Mouse (Mus musculus) cortical plate, adult 2 months (tissue): ENCODE results near the gene Srsf7. TPM values are rescaled to one million over a fixed set of nuclear protein-coding genes. Genes with fewer than 3 reads are reported as not detected.
"Not testable (repeated sequence)": the region's sequence is repeated elsewhere in the genome, so short reads cannot be mapped to it uniquely, and the experiment has no call there.

Experiments used
- H3K27ac ChIP-seq: fragments of 200-500 bp; 2 replicates; pipeline ENCODE4 v1.5.1; 2012; ENCODE audit warnings: low read length, control low read depth, inconsistent platforms; ENCODE audit not compliant: insufficient read depth
- H3K4me1 ChIP-seq: fragments of 200-500 bp; 2 replicates; pipeline ENCODE4 v1.6.1; 2011; ENCODE audit warnings: low read length; ENCODE audit not compliant: control insufficient read depth, insufficient read depth
- H3K4me3 ChIP-seq: fragments of 200-500 bp; 2 replicates; pipeline ENCODE4 v1.5.1; 2011; ENCODE audit warnings: mild to moderate bottlenecking, low read length, control low read depth; ENCODE audit not compliant: insufficient read depth
- CTCF ChIP-seq: fragments of 200-500 bp; IDR thresholded peaks from 2 replicates; pipeline ENCODE4 v1.5.1; 2011; ENCODE audit warnings: mild to moderate bottlenecking, control low read depth, low read length; ENCODE audit not compliant: insufficient read depth; ENCODE audit errors: extremely low read depth
- POLR2A ChIP-seq: fragments of 200-500 bp; IDR thresholded peaks from 2 replicates; pipeline ENCODE4 v1.6.1; 2011; ENCODE audit warnings: mild to moderate bottlenecking, low read length, control low read depth; ENCODE audit not compliant: insufficient read depth; ENCODE audit errors: extremely low read depth
- polyA plus RNA-seq: library from polyadenylated mRNA; depleted of rRNA; stranded (reverse); fragments of >200 nt; gene quantifications from 2 replicates; pipeline ENCODE4 v1.2.3, GENCODE M21; 2012

The Srsf7 gene
- polyA plus RNA-seq, 1 experiment = 137 TPM

DNA sequence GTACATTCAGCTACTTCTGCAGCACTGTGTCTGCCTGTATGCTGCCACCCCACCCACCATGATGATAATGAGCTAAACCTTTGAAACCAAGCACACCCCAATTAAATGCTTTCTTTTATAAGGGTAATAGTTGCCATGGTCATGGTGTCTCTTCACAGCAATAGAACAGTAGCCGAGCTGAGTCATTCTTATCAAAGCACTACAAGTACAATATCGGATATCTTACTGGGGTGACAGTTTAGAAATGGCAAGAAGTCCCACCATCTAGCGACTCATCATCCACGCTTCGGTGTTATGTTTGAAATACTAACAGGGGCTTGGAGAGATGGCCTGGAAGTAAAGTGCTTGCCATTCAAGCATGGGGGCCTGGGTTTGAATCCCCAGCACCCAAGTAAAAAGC is 26.7 kb upstream of the Srsf7 start:
- H3K4me1 ChIP-seq = peaks cover 4% of the 10 kb centered on the region; the same call in 1 of the 2 replicates
- no peak overlapping the region for H3K27ac ChIP-seq
- no peak for TF ChIP-seq POLR2A
- no peak for TF ChIP-seq CTCF
- H3K4me3 ChIP-seq = no peak overlapping the region

DNA sequence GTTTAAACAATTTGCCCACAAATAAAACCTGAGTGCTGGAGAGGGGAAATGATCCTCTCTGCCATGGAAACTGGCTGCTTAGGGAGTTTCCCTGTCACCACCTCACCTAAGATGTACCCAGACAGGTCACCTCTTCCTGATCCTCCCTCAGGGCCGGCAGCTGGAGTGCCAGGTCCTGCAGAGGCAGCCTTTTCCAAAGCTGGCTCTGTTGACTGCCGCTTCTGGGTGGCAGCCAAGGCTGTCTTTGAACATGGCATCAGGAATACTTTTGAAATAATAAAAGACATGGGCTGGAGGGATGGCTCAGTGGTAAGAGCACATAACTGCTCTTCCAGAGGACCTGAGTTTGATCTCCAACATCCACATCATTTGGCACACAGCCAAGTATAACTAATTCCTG is 22.3 kb upstream of the Srsf7 start:
- H3K27ac ChIP-seq = no peak overlapping the region
- no peak overlapping the region for H3K4me3 ChIP-seq
- TF ChIP-seq POLR2A (no peak), CTCF (no peak)
- peaks cover 2% of the 10 kb centered on the region for H3K4me1 ChIP-seq

DNA sequence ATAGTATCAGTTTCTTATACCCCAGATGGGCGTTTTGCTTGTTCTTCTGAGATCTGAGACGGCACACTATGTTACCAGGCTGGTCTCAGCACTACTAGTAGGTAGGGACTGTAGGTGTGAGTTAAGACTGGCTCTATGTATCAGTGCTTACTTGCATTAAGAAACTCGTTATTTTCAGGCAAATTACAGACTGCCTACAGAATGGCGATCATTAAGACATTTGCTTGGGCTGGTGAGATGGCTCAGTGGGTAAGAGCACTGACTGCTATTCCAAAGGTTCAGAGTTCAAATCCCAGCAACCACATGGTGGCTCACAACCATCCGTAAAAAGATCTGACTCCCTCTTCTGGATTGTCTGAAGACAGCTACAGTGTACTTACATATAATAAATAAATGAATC is 18.0 kb upstream of the Srsf7 start:
- peak overlapping the region; percentile 36; the same call in 1 of the 2 replicates for H3K4me3 ChIP-seq
- not testable (repeated sequence) for H3K27ac ChIP-seq, H3K4me1 ChIP-seq

DNA sequence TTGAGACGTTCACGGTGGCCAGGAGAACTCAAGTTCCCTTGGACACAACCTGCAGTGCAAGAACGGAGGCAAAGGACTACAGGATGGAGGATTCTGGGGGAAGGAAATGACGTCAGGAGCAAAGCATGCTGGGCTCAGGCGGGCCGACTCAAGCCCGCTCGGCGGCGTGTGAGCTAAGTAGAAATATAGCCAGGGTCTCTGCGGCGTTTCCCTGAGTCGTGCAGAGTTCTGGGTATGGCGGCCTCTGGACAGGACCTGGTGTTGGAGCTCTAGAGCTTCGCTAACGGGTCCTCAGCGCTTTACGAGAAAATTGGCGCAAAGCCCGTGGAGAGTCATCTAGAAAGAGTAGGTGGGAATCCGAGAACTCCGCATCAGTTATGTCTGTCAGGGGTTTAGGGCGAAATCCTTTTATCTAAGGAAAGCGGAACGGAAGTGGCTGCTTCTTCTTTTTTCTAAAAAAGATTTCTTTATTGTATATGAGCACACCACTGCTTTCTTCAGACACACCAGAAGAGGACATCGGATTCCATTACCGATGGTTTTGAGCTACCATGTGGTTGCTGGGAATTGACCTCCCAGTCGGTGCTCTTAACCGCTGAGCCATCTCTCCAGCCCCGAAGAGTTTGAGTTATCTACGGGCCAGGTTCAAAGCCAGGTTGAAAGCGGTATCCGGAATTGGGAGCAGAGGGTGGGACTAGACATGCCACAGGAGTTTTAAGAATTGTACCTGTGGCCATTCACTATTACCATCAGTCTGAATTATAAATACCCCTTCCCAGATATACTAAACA is 17.4 kb upstream of the Srsf7 start, which contains the start of gene Gemin6:
Gene Gemin6, plus strand, starts transcription at position 116 of the 791 bp plus-strand sequence.
- TF ChIP-seq POLR2A (peak; percentile 79), CTCF (no peak)

DNA sequence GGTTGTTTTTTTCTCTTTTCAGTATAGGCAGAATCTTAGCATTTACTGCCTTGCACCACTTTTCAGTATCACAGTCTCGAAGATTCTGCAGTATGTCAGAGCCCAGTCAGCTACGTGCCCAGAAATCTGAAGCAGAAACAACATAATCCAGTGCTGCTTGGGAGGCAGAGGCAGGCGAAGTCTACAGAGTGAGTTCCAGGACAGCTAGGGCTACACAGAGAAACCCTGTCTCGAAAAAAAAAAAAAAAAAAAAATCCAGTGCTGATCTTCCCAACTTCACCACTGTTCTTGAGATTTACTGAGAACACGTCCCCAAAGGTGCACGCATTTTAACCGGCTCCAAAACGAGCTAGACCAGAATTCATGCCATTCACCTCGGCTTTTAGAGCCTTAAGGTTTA is 16.7 kb upstream of the Srsf7 start:
- TF ChIP-seq POLR2A (no peak), CTCF (no peak)
- peak overlapping the region; percentile 36 for H3K4me3 ChIP-seq
- no peak overlapping the region for H3K27ac ChIP-seq
- no peaks in the 10 kb centered on the region; the same call in 1 of the 2 replicates for H3K4me1 ChIP-seq

More for the DNA sequence above, 17.4 kb upstream of the Srsf7 start, which contains the start of gene Gemin6:
- H3K4me3 ChIP-seq = peak within 1 kb of the TSS; percentile 36
- H3K27ac ChIP-seq = no peak within 1 kb of the TSS
- H3K4me1 ChIP-seq = no peaks in the 10 kb centered on the region; the same call in 1 of the 2 replicates

DNA sequence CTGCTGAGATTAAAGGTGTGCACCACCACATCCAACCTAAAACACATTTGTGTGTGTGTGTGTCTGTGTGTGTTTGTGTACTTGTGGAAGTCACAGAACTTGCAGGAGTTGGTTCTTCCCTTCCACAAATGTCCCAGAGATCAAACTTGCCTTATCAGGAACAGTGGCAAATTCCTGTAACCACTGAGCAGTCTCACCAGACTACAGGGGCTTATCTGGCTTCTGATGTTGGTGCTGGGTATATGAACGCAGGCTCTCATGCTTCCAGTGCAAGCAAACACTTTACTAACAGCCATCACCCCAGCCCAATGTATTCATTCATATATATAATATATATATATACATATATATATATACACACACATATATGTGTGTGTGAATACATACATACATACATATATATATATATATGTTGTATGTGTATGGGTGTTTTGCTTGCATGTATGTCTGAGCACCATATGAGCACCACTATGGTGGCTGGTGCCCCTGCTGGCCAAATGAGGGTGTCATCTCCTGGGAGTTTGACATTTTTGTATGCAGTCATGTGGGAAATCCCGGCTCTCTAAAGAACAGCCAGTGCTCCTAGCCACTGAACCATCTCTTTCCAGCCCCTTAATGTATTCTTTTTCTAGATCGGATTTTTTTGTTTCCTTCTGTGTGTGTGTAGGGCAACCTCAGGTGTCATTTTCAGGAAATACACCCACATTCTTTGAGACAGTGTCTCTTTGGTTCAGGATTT is 15.0 kb upstream of the Srsf7 start:
- TF ChIP-seq POLR2A = no peak
- TF ChIP-seq CTCF = no peak
- H3K27ac ChIP-seq = no peak overlapping the region
- H3K4me3 ChIP-seq = no peak overlapping the region
- no peaks in the 10 kb centered on the region; the same call in 1 of the 2 replicates for H3K4me1 ChIP-seq

DNA sequence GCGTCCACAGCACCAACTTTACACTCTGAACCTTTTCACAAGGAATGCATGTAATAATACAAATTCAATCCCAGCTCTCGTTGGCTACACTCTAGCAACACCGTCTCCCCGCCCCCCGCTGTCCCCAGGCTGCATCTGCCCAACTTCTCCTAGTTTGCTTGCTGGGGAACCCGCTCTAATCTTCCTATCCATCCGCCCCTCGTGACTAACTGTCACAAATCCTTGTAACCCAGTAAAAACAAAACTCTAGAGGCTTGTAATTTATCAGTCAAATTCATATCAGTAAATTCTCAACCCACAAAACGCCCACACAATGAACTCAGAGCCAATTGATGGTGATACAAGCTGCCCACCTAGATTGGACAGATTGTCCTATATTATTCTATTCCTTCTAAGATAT is 14.1 kb upstream of the Srsf7 start:
- Histone ChIP-seq H3K4me1 (no peaks in the 10 kb centered on the region; the same call in 1 of the 2 replicates), H3K4me3 (no peak overlapping the region), H3K27ac (no peak overlapping the region)
- no peak for TF ChIP-seq CTCF
- TF ChIP-seq POLR2A = no peak

DNA sequence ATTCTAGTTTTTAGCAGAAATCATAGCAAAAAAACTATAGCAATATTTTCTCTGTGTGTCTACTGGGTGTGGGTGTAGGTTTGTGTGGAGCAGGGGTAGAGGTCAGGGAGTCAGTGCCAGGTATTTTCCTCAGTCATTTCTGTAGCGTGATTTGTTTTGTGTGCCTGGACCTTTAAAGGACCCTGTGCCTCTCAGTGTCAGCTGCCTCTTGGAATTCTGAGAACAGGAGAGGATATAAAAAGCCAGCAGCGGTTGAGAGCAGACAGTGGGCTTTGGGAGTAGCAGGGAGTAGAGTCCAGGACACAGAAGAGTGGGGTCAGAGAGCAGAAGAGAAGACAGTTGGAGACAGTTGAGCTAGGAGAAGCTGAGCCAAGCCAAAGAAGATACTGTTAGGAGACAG is 13.0 kb upstream of the Srsf7 start:
- no peaks in the 10 kb centered on the region; the same call in 1 of the 2 replicates for H3K4me1 ChIP-seq
- no peak overlapping the region for H3K4me3 ChIP-seq
- TF ChIP-seq CTCF = no peak
- no peak for TF ChIP-seq POLR2A
- H3K27ac ChIP-seq = no peak overlapping the region

DNA sequence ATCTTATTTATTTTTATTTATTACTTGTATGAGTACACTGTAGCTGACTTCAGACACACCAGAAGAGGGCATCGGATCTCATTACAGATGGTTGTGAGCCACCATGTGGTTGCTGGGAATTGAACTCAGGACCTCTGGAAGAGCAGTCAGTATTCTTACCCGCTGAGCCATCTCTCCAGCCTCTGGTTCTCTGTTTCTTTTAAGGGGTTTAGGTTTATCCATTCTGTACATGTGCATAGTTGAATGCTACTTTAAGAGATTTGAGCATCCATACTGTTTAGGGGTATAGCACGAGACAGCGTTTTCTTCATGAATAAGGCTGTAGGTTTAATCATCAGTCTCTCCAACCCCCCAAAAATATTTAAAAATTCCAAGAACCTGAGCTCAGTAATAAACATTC is 6.9 kb upstream of the Srsf7 start:
- not testable (repeated sequence) for H3K4me3 ChIP-seq, H3K4me1 ChIP-seq, H3K27ac ChIP-seq

DNA sequence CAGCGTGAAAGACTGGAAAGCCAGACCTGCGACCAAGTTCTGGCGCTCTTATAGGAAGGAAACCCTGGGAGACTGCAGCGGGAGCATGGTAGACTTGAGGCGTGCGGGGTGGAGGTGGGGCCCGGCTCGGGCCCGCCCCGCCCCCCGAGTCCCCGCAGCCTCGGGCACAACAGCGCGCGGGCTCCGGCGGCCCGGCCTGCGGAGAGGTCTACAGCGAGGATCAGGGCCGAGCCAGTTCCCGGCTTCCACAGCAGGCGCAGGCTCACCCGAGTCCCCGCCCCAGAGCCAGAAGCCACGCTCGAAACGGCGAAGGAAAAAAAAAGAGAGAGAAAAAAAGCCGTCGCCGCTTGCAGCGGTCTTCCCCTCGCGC is 821 bp downstream of the Srsf7 start:
- peak overlapping the region; percentile 63 for H3K4me3 ChIP-seq
- TF ChIP-seq CTCF (no peak), POLR2A (no peak)
- H3K4me1 ChIP-seq = peaks cover 1% of the 10 kb centered on the region; the same call in 1 of the 2 replicates
- H3K27ac ChIP-seq = peak overlapping the region; percentile 74
